Mouse (Mus musculus) left cerebral cortex, postnatal 25 days (tissue): Measurements from ENCODE around the gene Cenpx. TPM values are rescaled to one million over a fixed set of nuclear protein-coding genes. Genes with fewer than 3 reads are reported as not detected.

ENCODE experiments used
- DNase-seq, 2 experiments: peaks; one replicate each; pipeline ENCODE4 v3.0.0; 2022; ENCODE audit warnings: low spot score in 2 of 2, mixed read lengths in 1 of 2
- intact Hi-C: fragments of 180-260 bp; cut with DNase I; formaldehyde crosslinking; loops from one replicate; pipeline ENCODE4 v1.15.1; 2025
- total RNA-seq, 2 experiments: library from RNA; stranded (reverse); gene quantifications; 2 replicates each; pipeline ENCODE4 v1.2.3; 2021

The Cenpx gene
- total RNA-seq, 2 experiments from 2014 or later = 18.0 to 22.7 TPM

DNA sequence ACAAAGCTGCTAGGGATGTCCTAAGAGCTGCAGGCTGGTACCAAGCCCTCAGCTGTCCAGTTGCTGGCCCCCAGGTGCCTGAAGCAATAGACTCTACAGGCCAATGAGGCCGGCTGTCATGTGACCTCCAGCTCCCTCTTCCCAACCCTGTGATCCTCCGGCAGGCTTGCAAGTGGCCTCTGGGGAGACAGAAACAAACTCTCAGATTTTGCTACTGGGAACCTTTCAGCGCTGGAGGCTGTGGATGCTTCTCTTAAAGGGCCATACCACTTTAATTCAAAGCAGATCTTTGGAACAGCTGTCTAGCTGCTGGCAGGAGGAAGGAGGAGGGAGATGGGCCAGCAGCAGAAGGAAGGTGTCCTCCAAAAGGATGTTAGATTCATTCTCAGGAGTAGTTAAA, 46.9 kb downstream of the Cenpx start:
- intact Hi-C loops = no loop called here
- no peak for DNase-seq

DNA sequence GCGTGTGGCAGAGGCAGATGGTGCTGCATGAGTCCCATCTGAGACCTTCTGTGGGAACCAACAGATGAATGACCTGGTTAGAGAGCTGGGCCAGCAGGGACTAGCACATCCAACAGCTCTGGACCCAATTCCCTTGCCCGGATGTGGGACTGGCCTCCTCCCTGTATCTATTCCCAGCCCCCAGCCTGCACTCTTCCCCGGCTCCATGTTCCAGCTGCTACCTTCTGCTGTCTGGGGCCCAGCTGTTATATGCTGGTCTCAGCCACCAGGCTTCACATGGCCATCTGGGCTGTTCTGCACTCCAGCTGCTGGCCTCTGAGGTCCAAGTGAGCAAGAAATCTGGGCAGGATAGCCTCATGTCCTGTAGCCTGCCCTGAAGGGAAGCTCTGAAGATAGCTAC, 48.1 kb downstream of the Cenpx start:
- intact Hi-C loops = no loop called here
- DNase-seq = no peak

DNA sequence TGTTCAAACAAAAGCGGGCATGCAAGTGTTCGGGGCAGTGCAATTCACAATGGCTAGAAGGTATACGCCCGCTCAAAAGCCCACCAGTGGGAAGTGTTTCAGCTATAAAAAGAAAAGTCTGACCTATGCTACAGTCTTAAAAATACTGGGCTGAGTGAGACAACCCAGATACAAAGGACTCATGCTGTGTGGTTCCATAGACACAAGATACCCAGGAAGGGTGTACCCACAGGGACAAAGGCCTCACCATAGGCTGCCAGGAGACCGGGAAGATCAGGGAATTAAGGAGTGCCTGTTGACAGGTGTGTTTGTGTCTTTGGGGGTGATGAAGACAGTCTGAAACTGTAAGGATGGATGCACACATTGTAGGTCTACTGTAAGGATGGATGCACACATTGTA, 49.8 kb downstream of the Cenpx start:
- intact Hi-C loops = no loop called here
- no peak for DNase-seq

DNA sequence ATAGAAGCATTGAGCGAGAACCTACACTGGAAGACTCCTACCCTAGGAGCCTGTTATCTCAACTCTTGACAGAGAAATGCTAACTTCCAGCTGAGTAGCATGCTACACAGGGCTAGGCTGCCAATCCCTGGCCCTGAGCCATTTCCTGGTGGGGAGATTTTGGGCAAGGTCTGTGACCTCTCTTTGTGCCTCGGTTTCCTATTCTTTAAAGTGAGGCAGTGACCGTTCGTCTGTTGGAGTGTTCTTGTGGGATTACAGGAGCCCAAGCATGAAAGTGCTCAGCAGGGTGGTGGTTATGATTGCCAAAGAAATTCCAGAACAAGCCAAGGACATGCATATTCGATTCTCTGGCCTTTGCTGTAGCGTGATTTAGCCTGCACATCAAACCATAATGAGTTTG, 50.8 kb downstream of the Cenpx start:
- DNase-seq = no peak
- intact Hi-C loops = no loop called here

DNA sequence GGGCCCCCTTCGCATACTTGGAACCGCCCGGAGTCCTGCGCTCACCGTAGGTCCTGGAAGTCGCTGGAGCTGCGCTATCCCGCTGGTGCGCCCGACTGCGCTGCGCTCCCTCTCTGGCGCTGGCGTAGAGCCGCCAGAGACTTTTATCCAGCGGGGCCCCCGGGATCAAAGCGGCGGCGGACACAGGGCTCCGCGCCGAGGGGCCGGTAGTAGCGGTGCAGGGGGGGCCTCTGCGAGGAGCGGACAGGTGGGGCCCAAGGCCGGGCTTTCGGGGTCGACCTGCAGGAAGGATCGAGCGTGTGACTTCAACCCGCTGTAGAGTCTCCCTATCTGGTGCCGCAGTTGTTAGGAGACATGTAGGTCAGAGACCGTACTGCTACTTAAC, 52.5 kb downstream of the Cenpx start, which contains the start of gene Notum:
Notum (minus strand) TSS at position 100 of the 385 bp plus-strand sequence.
- intact Hi-C loops = no loop called here
- DNase-seq = no peak

Other genes starting within 250 kb of the Cenpx start
- gene Arl16, start 246.1 kb downstream of the Cenpx start, total RNA-seq = 10 to 100 TPM; 56.7 to 58.1 TPM
- 10 to 100 TPM; 72.6 to 75.2 TPM for gene Mrpl12, start 229.1 kb downstream of the Cenpx start, total RNA-seq
- 10 to 100 TPM; 18.4 to 20.5 TPM for gene Slc25a10, start 221.9 kb downstream of the Cenpx start, total RNA-seq
- gene Gcgr, start 183.0 kb downstream of the Cenpx start, total RNA-seq = not detected
- gene Mcrip1, start 164.0 kb downstream of the Cenpx start, total RNA-seq = 10 to 100 TPM; 88.2 to 93.6 TPM
- not detected for gene Ppp1r27, start 162.6 kb downstream of the Cenpx start, total RNA-seq
- 100 to 1,000 TPM; 125 to 127 TPM for gene P4hb, start 140.5 kb downstream of the Cenpx start, total RNA-seq
- 100 to 1,000 TPM; 340 to 344 TPM for gene Arhgdia, start 132.1 kb downstream of the Cenpx start, total RNA-seq
- 10 to 100 TPM; 59.9 to 61.2 TPM for gene Alyref, start 115.4 kb downstream of the Cenpx start, total RNA-seq
- 10 to 100 TPM; 93.2 to 94.8 TPM for gene Anapc11, start 115.3 kb downstream of the Cenpx start, total RNA-seq
- gene Npb, start 105.3 kb downstream of the Cenpx start, total RNA-seq = not detected
- 100 to 1,000 TPM; 120 to 141 TPM for gene Pcyt2, start 95.8 kb downstream of the Cenpx start, total RNA-seq
- 10 to 100 TPM; 37.8 TPM for gene Sirt7, start 88.5 kb downstream of the Cenpx start, total RNA-seq
- gene Mafg, start 80.1 kb downstream of the Cenpx start, total RNA-seq = 10 to 100 TPM; 91.5 to 98.4 TPM
- 1 to 10 TPM; 1.4 to 2.1 TPM for gene Pycr1, start 70.0 kb downstream of the Cenpx start, total RNA-seq
- gene Myadml2, start 65.6 kb downstream of the Cenpx start, total RNA-seq = 1 to 10 TPM; 7.4 to 8.6 TPM
- gene Notum, start 52.6 kb downstream of the Cenpx start, total RNA-seq = 1 to 10 TPM; 4.1 to 4.7 TPM
- gene Aspscr1, start 40.8 kb downstream of the Cenpx start, total RNA-seq = 10 to 100 TPM; 51.2 to 53.1 TPM
- gene Lrrc45, start 187 bp upstream of the Cenpx start, total RNA-seq = 10 to 100 TPM; 50.4 to 60.0 TPM
- 10 to 100 TPM; 39.4 to 41.0 TPM for gene Rac3, start 7.7 kb upstream of the Cenpx start, total RNA-seq
- gene Dcxr, start 13.5 kb upstream of the Cenpx start, total RNA-seq = 1 to 10 TPM; 6.1 to 7.4 TPM
- 1 to 10 TPM; 2.6 to 3.7 TPM for gene Cbr2, start 18.4 kb upstream of the Cenpx start, total RNA-seq
- gene Hmga1b, start 49.1 kb upstream of the Cenpx start, total RNA-seq = 10 to 100 TPM; 29.3 to 33.1 TPM
- 10 to 100 TPM; 62.9 to 63.3 TPM for gene Rfng, start 70.5 kb upstream of the Cenpx start, total RNA-seq
- gene Gps1, start 70.5 kb upstream of the Cenpx start, total RNA-seq = 100 to 1,000 TPM; 139 to 143 TPM
- gene Dus1l, start 82.7 kb upstream of the Cenpx start, total RNA-seq = 10 to 100 TPM; 40.0 to 42.8 TPM
- gene Fasn, start 110.8 kb upstream of the Cenpx start, total RNA-seq = 100 to 1,000 TPM; 168 to 171 TPM
- gene Ccdc57, start 219.1 kb upstream of the Cenpx start, total RNA-seq = 1 to 10 TPM; 6.7 to 8.0 TPM
- 1 to 10 TPM; 4.4 to 4.6 TPM for gene Slc16a3, start 234.7 kb upstream of the Cenpx start, total RNA-seq